Mouse (Mus musculus) embryo, embryonic 9.5 days (tissue): Measurements from ENCODE around the gene Tmem158.

Experiments used
- DNase-seq: peaks from one replicate; pipeline ENCODE4 v3.0.0-alpha.2; 2017; ENCODE audit errors: extremely low spot score

The Tmem158 gene

DNA sequence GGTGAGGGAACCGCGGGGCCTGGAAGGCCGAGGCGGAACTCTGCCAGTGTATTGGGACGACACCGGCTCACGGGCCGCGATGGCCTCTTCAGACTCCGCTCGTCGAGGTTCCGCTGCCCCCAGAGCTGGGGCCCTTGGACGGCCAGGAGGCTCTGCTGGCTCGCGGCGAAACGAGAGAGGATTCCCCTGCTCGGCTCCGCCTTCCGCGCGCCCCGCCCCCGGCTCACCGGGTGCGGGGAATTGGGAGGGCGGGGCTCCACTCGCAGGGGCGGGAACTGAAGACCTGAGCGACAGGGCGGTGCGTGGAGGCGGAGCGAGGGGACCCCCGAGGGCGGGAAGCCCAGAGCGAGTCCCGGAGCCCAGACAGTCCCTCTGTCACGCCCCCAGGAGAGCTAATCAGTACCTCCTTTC lies at the start of gene Tmem158:
Gene Tmem158 (minus strand): TSS at position 154 of the 411 bp plus-strand sequence.
- DNase-seq = peak; percentile 94

DNA sequence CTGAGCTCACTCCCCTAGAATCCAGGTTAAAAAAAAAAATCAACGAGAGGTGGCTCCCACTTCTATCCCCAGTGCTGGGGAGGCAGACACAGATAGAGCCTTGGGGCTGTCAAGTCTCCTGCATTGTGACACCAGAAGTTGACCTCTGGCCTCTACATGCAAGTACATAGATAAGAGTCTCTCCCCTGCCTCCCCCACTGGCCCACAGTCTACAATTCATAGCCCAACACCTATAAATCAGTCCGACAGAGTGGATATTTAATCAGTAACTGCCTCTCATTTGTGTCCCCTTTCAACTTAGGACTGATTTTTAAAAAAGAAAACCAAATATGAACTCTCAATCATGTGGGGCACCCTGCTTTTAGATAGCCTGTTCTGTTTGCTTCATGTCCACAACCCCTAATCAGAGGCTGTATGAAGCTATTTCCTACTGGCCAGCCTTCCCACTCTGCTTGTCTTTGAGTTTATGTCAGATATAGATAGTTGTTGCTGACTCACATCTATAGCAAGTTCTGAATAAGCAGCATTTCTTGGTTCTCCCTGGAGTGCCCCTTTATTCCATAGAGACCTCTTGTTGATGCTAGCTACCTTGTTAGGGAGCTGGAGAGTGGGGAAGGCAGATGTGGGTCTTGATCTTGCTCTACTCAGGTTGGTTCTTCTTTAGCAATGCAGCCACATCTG lies 49.3 kb upstream of the Tmem158 start:
- no peak for DNase-seq

DNA sequence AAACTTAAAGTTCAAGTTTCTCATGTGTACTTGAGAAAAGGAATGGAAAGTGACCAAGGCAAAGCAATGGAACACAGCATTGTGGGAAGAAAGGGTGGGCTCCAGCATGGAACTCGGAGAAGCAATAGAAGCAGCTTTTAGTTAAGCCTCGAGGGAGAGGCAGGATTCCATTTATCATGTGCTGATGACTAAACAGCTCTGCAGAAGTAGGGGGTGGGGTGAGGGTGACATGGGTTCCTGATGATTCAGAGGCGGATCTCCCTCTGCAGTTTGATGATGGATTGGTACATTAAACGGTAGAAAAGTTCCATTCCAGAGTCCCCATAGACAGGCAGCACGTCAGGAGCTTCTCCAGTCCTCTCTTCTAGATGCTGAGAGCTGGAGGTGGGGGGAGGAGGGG lies 48.5 kb upstream of the Tmem158 start:
- DNase-seq = no peak

DNA sequence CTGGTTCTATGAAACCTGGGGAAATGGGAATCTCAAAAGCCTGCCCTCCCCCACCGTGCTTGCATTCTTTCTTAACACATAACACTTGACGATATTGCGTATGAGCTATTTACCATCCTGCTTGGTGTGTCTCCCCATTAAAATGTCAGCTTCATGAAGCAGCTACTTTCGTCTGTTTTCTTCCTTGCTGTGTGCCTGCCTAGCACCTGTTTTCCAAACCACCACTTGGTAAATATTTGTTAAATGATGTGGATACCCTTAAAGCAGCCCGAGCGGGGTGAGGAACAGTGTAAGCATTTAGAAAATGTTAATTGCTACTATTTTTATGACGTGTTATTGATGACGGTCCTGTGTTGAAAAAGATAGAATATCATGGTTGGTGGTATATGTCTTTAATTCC lies 44.4 kb upstream of the Tmem158 start:
- DNase-seq = no peak

DNA sequence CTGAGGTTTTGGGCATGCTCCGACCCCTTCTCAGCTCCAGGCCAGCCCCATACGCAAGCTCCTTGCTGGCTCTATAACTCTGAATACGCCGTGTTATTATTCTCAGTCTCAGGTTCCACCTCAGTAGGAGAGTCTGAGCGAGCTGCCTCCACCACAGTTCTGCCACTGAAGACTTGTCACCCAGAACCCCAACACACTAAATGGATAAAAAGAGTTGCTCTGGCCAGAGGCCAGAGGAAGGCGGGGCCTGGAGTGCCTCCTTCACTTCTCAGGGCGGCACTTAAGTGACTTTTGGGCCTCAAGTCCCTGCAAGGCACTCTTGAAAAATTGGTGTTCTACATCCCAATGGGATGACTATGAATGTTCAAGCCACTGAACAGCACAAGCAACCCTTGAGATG lies 43.4 kb upstream of the Tmem158 start:
- DNase-seq = no peak

DNA sequence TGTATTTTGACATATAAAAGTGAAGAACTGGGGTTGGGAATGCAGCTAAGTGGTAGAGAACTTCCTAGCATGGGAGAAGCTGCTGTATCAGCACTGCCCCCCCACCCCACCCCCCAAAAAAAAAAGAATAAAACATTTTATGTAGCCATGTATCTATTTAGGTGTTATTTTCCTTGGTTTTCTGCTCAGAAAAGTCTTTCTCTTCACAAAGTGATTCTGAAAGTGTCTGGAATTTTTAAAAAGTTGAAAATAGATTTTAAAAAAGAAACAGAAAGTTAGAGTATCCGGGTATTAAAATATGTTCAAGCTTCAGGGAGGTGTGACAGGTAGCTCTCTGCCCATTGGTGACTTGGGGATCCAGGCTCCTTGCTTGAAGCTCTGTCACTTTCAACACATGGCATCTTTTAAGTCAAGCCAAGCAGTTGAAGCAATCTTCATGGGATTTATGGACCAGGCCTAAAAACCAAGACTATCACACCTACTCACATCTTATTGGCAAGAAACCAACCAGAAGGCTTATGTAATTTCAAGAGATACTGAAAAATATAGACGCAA lies 42.3 kb upstream of the Tmem158 start:
- no peak for DNase-seq

DNA sequence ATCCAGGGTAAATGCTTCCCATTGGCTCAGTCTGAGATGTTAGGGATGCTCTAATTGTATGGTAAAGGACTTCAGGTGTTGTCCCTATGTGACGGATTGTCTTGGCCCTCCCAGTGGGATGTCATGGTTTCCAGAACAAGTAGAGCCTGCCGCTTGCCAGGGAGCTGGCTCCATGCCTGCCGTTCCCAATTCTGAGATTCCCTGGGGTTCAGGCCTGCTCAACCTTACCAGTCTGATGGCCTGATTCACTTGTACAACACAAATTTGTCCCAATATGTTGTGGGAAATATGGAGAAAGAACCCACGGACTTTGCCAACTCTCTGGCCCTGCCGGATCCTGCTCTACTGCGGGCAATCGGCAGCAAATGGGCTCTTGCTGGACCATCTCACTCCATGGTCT lies 37.3 kb upstream of the Tmem158 start:
- no peak for DNase-seq

DNA sequence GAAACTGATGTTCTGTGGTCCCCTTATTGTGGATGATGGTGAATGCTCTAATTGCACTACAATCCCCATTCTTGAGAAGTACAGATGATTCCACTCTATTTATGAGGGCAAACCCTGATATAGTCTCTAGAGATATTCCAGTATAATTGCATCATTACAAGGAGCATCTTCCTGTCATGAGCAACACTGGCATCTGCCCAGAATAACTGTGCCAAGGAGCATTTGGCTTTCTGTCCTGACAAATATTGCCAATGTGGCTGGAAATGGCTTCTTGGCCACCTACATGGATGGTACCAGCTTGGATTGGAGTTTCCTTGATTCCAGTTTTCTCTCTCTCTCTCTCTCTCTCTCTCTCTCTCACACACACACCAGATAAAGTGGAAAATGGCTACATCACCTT lies 35.7 kb upstream of the Tmem158 start:
- no peak for DNase-seq

DNA sequence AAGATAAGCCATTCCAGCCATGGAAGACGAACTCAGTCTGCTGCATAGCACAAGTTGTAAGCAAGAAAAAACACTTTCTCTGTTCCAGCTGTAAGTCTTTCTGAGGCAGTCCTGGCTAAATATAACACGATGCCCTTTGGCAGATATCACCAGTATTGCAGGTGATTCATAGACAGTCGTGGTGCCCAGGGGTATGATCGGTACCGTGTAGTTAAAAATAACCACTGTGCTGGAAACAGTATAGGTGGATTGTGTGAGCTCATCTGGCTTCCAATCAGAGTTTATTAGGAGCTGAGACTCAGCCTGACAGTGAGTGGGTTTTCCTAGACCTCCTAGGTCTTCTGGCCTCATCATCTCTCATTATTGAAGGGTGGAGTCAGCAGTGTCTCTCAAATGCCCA lies 34.0 kb upstream of the Tmem158 start:
- DNase-seq = no peak

DNA sequence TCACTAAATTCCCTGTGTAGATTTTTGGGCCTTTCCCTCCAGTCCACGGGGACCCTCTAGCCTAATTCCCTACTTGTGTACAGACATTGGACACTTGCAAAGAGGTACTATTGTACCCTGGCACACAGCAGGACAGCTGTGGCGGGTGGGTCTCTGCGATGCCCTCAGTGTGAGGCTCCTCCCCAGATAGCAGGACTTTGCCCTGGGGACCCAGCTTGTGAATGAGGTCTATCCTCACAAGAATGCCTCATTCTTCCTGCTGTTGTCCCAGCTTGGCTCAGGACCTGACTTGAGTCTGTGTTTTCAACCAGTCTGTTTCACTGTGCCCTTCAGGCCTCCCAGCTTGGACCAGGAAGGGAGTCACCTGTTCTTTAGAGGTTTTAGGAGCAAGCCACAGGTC lies 27.8 kb upstream of the Tmem158 start:
- no peak for DNase-seq

DNA sequence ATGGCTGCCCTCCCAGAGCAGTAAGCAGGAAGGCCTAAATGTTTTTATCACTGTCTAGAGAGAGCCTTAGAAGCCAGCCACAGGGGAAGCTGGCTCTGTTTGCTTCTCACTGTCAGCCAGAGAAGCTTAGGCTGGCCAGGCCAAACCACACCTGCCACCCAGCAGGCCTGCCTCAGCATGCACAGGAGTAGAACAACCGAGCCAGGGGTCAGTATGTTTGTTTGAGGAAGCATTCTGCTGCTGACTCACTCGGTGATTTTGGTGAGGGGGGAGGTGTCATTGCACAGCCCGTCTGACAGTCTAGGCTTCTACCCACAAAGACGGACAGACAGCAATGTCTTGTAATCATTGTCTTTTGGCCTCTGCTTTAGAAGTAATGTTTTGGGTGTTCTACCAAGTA lies 25.1 kb upstream of the Tmem158 start:
- DNase-seq = peak; percentile 7

DNA sequence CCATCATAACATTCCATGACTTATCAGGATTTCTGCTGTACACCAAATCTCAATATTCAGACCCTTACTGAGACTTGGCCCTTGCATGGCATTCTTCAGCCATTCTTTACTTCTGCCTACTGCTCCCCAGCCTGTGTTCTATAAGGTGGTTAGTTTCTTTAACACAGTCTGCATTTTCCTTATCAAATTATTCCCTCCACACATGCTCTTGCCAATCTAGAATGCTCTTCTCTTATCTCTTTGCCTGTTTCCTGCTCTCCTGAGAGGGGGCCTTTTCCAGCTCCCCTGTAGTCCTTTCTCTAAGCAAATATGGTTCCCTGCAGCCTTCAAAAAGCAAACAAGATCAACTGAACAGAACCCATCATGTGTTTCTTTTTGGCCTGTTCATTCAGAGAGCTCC lies 20.2 kb upstream of the Tmem158 start:
- DNase-seq = no peak

DNA sequence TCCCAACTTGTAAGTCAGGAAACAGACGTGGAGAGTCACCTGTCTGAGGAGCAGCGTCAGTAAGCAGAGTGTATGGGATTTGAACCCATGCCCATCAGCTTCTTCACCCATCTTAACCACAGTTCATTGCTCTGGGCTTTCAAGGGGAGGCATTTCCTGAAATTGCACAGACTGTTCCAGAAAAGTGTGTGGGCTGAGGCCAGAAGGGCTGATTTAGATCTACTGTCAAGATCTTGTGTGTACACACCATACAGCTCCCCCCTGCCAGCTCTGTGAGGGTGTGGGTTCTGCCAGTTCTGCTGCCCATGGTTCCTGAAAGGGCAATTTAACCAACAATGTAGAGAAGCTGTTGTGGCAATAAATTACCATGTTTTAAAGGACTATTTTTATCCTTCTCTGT lies 17.4 kb upstream of the Tmem158 start:
- no peak for DNase-seq

DNA sequence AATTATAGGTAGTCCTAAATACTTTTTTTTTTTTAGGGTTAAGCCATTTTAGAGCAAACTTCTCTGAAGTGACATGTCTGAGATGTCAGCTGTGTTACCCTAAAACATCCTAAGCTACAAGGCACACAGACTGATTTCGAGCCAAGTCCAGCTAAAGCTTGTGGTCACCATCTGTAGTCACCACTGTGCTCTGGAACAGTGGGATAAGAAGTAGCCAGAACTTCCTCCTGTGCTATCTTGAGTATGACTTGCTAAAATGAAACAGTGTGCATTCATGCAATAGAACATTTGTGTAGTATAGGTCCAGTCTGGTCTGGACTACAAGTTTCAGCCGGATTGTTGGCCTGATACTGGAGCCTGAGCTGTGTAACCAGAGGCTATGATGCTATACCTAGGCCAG lies 14.8 kb upstream of the Tmem158 start:
- DNase-seq = no peak

DNA sequence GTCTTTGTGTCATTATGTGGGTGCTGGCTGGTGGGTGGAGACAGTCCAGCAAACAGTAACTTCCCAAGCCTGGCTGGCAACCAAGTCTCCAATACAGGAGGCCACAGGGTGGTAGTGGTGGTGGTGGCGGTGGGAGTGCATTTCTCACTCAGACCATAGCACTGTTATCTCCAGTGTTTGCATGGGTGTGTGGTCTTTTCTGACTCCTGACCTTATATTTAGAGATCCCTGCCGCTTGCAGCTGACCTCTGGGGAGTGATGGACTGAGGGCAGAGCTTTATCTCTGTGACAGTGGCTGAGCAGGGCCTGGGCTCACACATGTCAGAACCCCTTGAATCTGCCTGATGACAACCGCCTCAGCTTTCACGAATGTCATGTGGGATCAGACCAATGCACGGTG lies 14.1 kb upstream of the Tmem158 start:
- no peak for DNase-seq

DNA sequence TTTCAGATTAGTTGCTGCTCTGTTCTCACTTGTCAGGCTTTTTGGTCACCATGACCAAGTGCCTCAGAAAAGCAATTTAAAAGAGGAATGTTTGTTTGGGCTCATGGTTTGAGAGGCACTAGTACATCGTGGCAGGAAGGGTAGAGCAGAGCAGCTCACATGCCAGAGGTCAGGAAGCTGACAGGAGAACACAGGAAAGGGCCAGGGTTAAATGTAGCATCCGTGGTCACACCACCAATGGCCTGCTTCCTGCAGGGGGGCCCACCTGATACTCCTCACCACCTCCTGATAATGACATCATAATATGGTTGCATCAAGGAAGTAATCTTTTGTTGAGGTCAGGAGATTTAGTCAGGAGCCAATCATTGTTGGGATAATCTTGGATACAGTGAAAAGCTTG lies 13.3 kb upstream of the Tmem158 start:
- no peak for DNase-seq

DNA sequence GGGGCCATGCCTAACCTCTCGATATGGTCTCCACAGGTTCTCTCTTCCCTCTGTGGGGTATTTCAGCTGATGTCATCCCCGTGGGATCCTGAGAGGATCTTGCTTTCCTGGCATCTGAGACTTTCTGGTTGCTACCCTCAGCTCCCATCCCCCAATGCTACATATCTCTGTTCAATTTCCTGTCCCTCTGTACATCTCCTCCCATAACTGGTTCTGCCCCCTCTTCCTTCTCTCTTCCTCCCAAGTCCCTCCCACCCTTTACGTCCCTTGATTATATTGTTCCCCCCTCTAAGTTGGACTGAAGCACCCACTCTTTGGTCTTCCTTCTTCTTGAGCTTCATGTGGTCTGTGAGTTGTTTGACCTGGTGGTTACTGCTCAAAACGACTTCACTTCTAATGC lies 11.0 kb upstream of the Tmem158 start:
- no peak for DNase-seq

DNA sequence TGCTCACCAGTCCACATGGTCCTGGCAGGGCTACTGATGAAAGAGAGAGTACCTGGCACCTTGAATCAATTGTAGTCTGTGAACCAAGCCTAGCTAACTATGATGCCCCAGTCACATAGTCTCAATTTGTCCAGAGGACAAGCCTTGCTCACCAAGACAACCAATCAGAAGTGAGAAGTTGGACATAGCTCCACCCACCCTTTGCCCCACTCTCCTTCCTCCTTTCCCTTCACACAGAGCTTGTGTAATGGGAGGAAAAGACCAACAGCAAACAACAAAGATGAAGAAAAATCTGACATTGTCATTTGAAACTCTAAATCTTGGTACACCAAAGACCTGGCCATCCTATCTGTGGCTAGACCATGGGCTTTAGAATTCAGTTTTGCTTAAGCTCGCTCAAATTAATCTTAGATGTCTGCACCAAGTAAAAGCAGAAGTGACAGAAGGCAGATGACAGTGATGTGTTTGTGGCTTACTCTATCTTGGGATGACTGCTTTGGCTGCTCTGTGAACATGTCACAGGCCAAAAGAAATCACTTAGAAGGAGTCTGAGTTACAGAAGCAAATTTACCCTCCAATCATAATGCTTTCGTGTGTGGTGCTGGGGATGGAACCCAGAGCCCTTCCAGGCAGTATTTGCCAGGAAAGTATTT lies 9.5 kb upstream of the Tmem158 start:
- DNase-seq = no peak

DNA sequence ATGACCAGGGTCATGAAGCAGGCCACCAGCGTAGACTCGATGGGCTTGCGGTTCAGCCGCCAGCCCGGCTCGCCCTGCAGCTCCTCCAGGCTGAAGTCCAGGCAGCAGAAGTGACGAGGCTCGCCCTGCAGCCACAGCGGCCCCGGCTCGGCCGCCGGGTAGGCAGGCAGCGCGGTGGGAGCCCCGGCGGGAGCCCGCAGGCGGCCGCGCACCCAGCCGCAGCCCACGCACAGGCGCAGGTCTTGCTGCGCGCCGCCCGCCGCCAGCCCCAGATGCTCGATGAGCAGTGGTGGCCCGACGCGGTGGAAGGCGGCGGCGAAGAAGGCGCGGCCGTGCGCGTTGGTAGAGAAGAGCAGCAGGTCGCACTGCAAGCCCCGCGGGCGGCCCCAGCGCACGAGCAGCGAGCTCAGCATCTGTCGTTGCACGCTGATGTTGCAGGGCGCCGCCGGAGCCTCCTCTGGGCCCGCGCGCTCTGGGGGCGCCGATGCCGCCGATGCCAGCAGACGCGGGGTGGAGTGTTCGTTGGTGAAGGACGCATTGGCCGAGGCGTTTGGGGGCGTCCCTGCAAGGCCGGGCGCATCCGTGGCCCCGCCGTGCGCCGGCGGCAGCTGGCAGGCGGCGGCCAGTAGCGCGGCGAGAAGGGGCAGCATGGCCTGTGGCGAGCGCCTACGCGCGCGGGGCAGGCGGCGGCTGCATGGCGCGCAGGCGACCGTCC lies 511 bp downstream of the Tmem158 start:
- DNase-seq = no peak

DNA sequence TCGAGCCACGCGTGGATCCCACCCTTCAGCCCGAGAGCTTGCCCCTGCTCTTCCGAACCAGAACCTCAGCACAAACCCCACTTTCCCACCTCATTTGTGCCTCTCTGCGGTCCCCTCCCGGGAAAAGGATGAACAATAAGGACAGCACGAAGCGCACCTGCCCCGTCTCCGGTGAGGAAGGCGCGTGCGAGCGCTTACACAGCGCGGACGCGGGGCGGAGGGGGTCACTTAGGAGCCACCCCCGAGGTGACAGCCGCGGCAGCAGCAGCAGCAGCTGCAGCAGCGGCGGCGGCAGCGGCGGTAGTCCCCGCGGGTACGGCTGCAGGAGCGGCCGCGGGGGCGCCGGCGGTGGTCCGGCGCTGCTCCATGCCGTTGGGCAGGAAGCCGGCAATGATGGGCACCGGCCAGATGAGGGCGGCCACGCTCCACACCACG lies 1.1 kb downstream of the Tmem158 start:
- peak; percentile 89 for DNase-seq

DNA sequence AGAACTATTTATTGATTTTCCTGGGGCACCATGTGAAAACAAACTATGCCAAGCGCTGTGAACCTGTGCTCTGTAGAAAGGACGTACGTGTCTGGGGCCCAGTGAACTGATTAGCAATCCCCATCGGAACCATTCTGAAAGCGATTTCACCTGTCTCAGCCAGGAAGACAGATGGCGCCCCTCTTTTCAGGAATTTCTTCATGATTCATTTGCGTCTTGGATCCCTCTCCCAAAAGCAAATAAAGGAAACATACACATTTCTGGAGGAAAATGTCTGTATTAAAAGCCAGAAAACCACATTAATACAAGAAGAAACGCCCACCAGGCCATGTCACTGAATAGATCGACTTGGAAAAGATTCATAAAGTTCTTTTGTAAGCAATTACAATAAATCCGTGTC lies 1.8 kb downstream of the Tmem158 start:
- no peak for DNase-seq

DNA sequence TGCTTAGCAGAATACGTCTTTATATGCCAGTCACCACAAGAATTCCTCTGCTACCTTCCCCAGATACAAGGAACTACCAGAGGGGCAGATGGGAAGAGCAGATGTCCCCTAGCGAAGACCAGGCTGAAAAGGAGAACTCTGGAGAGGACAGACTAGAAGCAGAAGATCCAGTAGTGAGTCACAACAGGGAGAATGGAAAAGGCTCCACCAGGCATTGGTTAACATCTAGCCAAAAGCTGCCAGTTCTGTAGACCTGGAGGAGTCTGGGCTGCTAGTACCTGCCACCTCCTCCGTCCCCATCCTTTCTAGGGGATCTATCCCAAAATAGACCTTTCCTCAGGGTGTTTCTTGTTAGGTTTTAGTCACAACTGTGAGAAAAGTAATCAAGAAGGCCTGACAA lies 4.8 kb downstream of the Tmem158 start:
- no peak for DNase-seq

DNA sequence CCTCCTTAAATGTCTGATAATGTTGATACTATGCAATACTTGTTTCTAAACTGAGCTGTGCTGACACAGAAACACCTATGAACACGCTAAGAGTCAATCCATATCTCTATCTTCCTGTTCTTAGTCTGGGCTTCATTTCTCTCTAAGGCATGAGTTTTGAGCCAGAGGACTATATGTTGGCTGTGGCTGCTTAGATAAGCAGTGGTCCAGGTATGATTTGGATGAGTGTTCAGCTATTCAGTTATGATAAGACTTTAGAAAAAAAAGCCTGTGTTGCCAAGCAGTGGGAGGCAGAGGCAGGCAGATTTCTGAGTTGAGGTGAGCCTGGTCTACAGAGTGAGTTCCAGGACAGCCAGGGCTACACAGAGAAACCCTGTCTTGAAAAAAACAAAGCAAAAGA lies 12.6 kb downstream of the Tmem158 start:
- no peak for DNase-seq
